Mouse (Mus musculus) common myeloid progenitor, adult 5-6 weeks (primary cell): ENCODE measurements around the gene F2rl2. TPM values are rescaled to one million over a fixed set of nuclear protein-coding genes. Genes with fewer than 3 reads are reported as not detected.

Experiments used
- ATAC-seq: replicated peaks from 2 replicates; pipeline ENCODE4 v1.8.0; 2016; ENCODE audit warnings: low read depth, mild to moderate bottlenecking, moderate TSS enrichment, inconsistent platforms; ENCODE audit not compliant: poor library complexity, severe bottlenecking
- total RNA-seq: library from RNA; stranded (forward); fragments of 200-1000, 187-1606 nt; gene quantifications from 2 replicates; pipeline ENCODE4 v1.2.3, GENCODE M21; 2017

The F2rl2 gene
- 3.0 and 3.6 TPM in 2 replicates for total RNA-seq

DNA sequence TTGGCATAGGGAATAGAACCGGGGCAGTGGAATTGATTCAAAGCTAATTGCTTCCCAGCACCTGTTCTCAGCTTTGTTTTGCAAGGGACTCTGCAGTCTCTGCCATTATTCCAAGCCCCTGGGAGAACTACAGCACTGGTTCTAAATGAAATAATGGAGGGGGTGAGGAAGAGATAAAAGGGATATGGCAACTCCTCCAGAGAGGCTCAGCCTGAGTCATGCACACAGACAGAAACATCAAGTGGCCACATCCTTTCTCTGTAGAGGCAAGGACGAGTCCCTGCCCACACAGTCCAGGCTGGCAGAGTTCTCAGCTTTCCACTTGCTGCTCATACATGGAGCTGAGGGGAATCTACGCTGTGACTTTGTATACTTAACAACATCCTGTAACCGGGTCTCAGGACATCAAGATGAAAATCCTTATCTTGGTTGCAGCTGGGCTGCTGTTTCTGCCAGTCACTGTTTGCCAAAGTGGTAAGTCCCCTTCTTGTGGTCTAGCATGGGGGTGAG lies at the start of gene F2rl2:
Gene F2rl2 (plus strand): TSS at position 200 of the 510 bp plus-strand sequence.
- ATAC-seq, result peak; percentile 84

DNA sequence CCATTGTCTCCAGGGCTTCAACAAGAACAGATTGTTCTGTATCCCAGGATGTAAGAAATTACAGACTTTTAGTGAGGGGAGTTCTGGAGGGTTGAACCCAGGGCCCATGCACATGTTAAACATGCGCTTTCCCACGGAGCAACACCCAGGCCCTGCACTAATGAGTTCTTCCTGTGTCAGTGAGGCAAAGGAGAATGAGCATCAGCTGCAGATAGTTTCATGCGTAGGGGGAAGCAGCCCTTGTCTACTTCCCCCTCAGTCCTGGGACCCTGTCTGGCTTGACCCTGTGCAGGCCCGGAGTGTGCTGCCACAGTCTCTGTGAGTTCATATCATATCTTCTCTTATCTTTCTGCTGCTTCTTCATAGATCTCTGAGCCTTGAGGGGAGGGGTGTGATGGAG lies 49.4 kb upstream of the F2rl2 start:
- ATAC-seq, result no peak

DNA sequence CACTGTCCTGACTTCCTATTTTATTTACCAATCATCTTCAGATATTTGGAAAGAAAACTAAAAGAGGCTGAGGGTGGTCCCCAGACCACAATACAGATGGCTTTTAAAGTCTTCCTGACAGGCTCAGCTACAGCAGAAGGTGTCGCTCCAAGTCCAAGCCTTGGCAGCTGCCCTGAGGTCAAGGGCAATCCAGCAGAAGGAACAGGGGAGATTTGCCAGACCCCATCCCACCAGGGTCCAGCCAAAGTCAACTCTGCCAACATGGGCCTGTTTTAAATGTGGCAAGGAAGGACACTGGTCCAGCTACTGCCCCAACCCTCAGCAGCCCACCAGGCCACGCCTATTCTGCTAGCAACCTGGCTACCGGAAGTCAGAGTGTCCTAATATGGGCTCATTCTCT lies 46.7 kb upstream of the F2rl2 start:
- no peak for ATAC-seq

DNA sequence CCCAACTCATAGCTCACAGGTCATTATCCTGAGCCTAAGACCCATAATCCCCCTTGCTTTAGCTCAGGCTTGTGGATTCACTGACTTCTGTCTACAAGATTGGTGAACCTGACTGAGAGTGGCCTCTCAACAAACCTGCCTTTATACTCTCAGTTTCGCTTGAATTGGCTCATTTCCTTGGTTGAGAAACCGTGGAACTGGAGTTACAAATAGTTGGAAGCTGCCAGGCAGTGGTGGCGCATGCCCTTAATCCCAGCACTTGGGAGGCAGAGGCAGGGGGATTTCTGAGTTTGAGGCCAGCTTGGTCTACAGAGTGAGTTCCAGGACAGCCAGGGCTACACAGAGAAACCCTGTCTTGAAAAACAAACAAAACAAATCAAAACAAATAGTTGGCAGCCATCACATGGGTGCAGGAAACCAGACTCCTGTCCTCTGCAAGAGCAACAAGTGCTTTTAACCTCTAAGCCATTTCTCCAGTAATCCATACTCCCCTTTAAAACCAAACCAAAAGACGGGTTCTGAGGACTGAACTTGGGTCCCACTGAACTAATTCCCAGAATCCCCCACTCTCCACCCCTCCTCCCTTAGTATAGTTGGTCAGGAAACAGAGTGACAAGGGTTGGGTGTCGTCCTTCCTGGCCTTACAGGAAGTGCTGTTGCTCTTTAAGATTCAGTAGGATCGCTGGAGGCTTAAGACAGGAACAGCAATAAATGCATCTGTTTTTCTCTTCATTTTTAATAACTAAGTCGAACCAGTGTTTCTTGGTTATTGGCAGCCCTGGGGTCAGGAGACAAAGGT lies 44.6 kb upstream of the F2rl2 start:
- ATAC-seq, result no peak

DNA sequence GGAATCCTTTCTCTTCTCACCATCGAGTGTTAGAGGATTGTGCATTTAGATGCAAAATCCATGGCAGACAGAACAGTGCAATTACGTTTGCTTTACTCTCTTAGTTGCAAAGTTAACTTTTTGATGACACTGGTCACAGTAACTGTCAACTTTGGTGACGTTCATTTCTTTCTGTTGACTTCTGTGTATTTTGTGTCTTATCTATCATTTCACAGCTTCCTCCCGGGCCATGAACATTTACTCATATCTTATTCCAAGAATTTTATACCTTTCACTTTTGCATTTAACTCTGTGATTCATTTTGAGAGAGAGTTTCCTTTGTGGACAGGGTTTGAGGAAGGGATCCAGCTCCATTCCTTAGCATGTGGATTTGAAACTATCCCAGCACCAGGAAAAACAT lies 43.0 kb upstream of the F2rl2 start:
- 0 out of 2 replicates have a peak, but pooled peaks have one; percentile 4 for ATAC-seq

DNA sequence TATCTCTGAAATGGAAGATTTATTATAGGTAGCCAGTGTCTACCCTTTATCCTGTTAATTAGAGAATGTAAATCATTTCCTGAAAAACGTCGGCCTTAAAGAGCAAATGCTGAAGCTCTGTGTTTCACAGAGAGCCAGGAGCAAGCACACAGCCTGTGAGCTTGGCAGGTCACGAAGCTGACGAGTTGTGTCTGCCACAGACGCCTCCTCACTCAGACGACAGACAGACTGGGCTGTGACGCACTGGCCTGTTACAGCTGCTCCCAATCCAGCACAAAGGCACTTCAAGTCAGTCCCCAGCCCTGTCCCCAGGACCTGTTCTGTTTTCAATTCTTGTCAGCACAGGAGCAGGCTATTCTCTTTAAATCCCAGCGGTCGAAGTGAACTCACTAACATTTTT lies 41.4 kb upstream of the F2rl2 start:
- 0 out of 2 replicates have a peak, but pooled peaks have one; percentile 8 for ATAC-seq

DNA sequence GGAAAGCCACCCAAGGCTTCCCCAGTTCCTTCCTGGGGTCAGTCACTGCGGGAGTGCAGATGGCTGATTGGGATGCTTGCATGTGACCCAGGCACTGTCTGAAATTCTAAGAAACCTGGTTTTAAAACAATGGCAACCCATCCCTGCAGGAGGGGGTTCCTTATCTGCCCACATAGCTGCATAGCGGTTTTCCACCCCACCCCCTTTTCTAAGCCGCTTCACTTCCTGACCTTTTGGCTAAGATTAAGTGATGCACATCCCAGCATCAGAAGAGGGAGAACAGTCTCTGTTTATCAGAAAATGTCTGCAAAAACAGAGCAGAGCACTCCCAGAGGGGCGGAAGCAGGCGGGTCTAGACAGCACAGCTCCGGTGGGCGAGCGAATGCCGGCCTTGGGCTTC lies 39.5 kb upstream of the F2rl2 start:
- peak; percentile 88 for ATAC-seq

DNA sequence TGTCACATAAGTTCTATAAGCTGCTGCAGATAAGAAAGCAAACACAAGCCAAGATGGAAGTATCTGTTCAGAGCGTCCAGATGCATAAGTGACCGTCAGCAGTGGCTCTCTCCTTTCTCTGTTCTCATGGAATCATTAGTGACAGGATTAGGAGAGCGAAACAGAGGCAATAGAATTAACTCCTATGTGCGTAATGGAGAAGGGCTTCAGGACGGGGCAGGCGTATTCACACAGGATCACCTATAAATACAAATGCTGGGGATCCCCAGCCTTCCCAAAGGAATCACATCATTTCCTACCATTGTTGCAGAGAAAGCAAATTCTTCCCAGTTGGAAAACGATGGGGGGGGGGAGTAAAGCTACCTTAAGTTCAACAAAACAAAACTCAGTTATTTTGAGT lies 37.2 kb upstream of the F2rl2 start:
- no peak for ATAC-seq

DNA sequence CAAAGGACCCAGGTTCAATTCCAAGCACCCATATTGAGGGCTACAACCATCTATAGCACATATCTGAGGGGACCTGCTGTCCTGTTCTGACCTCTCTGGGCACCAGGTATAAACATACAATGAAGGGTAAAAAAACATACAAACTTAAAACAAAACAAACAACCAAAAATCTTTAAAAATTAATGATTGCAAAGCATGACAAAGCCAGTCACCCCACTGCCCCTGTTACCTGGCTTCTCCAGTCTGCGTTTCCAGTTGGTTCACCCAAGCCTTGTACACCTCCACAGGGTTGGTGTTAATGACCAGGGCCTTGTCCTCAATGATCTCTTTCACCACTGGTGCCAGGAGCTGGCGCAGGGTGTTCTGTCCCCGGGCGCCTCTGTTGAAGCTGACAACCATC lies 32.8 kb upstream of the F2rl2 start:
- ATAC-seq, result no peak

DNA sequence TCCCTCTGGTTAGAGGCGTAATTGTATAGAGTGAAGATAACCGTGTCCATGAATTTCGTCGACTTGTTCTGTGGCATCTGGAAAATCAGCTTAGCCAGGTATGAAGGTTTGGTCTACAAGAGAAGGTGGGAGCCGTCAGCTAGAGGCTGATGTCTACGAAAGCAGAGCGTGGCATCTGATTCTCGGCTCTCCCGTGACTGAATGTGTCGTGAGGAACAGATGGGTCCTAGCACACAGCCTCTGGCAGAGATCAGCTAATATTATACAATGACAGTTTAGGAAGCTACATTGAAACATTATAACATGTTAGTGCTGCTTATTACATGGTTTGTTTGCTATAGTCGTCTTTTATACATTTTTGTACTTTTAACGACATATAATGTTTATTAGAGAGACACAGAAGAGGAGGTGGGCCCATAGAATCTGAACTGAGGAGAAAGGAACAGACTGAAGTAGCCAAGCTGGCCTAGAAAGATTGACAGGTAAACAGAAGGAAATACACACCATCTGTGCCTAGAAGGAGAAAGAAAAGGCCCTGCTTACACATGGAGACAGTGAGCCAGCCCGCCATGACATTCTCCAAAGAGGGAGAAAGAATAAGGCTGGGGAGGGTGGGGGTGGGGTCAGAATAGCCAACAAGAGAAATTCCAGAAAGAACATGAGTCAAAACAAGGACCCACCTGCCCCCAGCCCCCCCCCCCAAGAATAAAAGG lies 30.9 kb upstream of the F2rl2 start:
- no peak for ATAC-seq

DNA sequence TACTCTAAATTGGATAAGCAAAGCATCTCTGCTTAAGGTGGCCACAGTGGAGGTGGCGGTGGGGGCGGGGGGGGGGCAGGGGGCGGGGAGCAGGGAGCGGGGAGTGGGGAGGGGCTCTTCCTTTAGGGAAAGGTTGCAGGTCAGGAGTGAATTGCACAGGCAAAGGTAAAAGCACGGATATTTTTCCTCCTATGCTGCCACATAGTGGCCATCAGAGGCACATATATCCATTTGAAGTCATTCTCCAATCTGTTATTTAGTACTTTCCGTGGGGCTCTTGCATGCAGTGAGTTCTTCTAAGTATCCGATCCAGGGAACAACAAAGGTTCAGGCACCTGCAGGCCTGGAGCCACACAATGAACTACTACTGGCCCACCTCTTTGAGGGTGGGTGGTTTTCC lies 29.4 kb upstream of the F2rl2 start:
- ATAC-seq, result no peak

DNA sequence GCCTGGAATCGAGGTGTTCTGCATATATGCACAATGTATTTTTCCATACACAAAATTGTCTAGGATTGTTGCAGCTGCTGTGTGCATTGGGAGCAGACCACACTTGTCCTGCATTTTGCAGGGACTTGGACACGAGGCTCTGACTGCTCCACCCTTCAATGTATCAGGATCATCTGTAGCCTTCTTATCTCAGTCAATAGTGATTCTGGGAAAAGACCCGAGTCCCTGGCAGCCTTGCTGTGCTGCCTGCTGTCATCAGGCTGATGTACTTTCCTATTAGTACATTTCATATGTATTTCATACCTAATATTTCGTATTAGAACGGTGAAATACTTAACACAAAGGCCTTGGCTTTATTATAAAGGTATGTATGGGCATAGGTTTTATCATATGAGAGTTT lies 26.1 kb upstream of the F2rl2 start:
- no peak for ATAC-seq

DNA sequence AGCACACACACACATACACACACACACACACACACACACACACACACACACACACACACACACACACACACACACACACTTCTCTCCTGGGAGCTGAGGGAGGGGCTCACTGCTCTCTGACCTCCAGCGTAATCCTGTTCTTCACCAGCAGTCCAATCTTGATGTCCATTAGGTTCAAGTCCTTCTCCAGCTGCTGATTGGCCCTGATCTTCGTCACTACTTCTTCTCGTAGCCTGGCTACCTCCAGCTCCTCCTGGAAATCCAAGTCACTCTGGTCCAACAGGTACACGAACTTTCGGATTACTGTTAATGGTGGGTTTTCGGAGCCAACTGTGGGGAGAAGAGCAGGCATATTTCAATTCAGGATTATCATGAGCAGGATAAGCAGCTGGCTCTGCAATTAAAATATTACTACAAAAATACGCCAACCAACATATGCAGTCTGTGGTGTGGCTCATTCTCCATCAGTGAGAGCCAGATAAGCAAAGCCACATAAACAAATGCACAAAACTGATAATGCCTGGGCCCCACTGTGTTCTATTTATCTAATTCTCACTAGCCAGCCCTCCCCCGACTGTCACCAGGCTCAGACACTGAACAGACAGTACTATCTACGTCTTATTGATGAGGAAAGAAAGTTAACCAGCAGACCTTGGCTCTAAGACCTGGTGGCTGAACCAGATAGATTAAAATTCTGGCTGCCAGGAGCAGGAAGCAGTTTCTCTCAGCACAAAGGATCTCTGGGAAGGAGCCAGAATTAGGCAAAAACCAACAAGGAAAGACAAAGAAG lies 25.4 kb upstream of the F2rl2 start:
- ATAC-seq, result peak; percentile 93

DNA sequence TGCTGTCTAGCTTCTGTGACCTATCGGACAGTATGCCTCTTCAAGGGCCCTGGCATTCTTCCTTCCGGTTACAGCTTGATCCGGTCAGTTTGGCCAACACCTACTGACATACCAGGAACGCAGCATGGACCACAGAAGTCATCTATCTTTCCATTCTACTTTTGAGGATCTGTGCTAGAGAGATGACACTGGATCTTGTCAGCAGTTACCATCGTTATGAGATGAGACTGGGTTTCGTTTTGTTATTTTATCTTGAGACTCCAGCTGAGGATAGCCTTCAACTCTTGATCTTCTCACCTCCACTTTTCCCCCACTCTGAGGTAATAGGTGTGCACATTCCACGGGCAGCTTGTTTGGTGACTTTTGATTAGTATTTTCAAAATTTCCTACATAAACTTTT lies 24.3 kb upstream of the F2rl2 start:
- no peak for ATAC-seq

DNA sequence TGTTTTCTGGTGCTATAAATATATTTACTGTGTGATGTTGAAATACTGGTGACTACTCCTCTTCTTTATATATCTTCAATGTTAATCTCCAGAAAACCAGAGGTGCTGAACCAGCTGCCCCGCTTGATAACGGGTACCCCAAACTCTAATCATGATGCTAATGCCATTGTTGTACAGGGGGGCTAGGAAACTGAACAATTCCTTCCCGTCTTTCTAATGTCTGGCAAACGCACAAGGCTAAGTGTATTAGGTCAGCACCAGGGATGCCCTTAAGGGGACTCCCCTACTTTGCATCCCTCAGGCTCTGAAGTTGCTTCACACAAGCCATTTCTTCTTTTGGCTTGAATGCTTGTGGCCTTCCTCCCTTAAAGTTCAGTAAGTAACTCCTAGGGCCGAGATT lies 17.6 kb upstream of the F2rl2 start:
- peak; percentile 25; the same call in 1 of the 2 replicates for ATAC-seq

DNA sequence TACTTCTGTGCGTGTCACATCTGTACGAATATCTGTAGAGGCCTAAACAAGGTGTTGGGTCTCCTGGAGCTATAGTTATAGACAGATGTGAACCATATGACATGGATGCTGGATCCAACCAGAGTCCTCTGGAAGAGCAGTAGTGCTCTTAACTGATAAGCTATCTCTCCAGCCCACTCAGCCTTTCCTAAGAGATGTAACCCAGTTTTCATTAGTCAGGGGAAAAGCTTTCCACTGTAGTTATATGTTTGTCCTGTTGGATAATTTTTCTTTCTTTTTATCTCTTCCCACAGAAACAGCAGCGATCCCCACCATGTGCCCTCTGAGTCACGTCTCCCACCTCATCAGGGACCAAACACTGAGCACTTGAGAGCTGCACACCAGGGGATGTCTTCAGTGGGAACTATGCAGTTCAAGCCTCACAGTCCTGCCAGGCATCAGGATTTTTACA lies 17.1 kb upstream of the F2rl2 start:
- peak; percentile 54 for ATAC-seq

DNA sequence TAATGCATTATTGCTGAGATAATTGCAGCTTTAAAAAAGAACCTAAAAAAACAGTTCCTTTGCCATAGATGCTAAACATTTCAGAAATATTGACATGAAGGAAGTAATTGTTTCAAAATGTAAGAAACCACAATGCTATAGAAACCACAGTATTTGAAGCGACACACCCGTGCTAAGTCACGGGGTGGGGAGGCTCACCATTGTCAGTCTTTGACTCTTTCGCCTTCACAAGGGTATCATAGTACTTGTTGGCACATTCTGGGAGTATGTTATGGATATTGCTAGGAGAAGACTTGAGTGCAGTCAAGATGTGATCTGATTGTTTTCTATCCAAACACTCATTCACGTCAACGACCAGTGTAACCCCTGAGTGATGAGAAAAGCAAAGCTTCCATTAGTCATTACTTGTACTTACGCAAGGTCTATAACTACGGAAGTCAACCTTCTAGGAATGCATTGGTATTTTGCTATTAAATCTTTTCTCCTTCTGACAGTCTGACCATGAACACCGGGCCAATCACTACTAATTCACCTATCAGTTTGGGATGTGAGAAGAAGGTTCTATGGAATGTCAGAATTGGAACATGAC lies 11.9 kb upstream of the F2rl2 start:
- ATAC-seq, result peak; percentile 12; the same call in 1 of the 2 replicates

DNA sequence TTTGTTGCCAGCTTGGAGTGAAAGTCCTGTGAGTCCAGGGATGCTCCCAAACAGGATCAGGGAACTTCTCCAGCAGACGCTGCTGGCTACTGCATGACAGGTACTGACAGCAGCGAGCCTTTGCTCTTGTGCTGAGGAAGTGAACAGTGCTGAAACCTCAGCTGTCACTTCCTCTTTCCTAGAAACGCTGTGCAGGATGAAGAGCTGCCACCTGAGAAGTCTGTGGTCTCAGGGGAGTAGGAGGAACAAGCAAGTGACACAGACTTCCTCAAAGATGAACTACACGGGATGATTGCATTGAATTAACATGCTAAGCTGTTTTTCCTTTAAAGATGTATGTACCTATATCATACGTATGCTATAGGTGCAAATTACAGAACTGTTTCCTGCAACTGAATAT lies 10.9 kb upstream of the F2rl2 start:
- peak; percentile 87 for ATAC-seq

DNA sequence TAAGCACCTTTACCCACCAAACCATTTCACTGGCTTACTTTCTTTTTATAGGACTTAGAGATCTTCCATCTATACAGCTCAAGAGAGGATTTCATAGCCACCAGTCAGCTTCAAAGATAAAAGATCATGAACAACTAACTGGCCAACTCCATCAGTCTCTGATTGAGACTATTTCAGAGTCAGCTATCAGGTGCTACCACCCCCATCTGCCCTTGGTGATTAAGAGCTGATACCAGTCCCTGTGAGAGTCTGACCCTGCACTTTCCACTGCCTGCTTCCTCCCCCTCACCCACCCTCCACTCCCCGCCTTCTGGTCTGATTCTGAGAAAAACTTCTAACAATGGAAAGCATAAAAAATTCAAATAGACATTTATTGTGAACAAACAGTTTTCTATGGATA lies 8.1 kb upstream of the F2rl2 start:
- no peak for ATAC-seq

DNA sequence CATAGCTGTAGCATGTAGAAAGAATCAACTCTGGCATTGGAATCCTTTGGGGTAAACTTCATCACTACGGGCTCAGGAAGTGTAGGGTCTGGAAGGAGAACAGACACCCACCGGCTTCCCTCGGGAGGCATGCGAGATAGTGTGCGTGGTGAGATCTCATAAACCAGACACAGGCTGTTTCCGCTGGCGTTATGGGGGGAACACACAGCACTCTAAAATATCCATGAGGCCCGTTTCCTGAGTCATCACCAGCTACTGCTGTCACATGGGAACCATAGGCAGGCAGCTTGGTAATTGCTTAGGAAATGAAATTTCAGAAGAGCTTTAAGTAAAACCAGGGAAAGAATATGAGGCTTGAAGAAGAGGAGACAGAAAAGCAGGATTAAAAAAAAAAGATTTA lies 4.5 kb upstream of the F2rl2 start:
- no peak for ATAC-seq
